Mouse (Mus musculus): ENCODE results near the gene Olfr1132. TPM values are rescaled to one million over a fixed set of nuclear protein-coding genes. Genes with fewer than 3 reads are reported as not detected.
"Not testable (repeated sequence)": the region's sequence is repeated elsewhere in the genome, so short reads cannot be mapped to it uniquely, and the experiment has no call there.

The Olfr1132 gene
- not detected for total RNA-seq (2021)

- no peak for DNase-seq
These were observed at the start of gene Olfr1132 for GRCm38 (mm10) chr2:87637435-87637834. Gene Olfr1132, minus strand, starts transcription at chr2:87637535.

- no peak for DNase-seq
These were observed 36.2 kb upstream of the Olfr1132 start, which contains the start of gene Olfr1135 for GRCm38 (mm10) chr2:87673564-87673963. Gene Olfr1135, minus strand, starts transcription at chr2:87673664.

- DNase-seq: no peak
These were observed 21.0 kb upstream of the Olfr1132 start, which contains the start of gene Olfr1134 for GRCm38 (mm10) chr2:87658360-87658759. Gene Olfr1134, minus strand, starts transcription at chr2:87658460.

- no peak for DNase-seq
These were observed 9.9 kb upstream of the Olfr1132 start, which contains the start of gene Olfr1133 for GRCm38 (mm10) chr2:87647274-87647673. Gene Olfr1133, minus strand, starts transcription at chr2:87647374.

- no peak for DNase-seq
These were observed 5.1 kb upstream of the Olfr1132 start for GRCm38 (mm10) chr2:87642441-87642840.

GRCm38 (mm10) chr2:87626804-87627203 lies 10.5 kb downstream of the Olfr1132 start, which contains the start of gene Olfr1131:
Gene Olfr1131, plus strand, starts transcription at chr2:87627104.
- DNase-seq: no peak

- DNase-seq: not testable (repeated sequence)
These were observed 31.4 kb downstream of the Olfr1132 start, which contains the start of gene Olfr1130 for GRCm38 (mm10) chr2:87605912-87606311. Gene Olfr1130, plus strand, starts transcription at chr2:87606212.

Other genes starting within 250 kb of the Olfr1132 start
- gene Olfr1123, start 220.9 kb downstream of the Olfr1132 start, total RNA-seq (2021): not detected
- not detected for gene Olfr1124, start 207.3 kb downstream of the Olfr1132 start, total RNA-seq (2021)
- not detected for gene Olfr1126, start 183.6 kb downstream of the Olfr1132 start, total RNA-seq (2021)
- not detected for gene Pramel7, start 140.4 kb downstream of the Olfr1132 start, total RNA-seq (2021)
- not detected for gene Pramel6, start 131.0 kb downstream of the Olfr1132 start, total RNA-seq (2021)
- not detected for gene Olfr153, start 105.7 kb downstream of the Olfr1132 start, total RNA-seq (2021)
- gene Olfr1128, start 92.0 kb downstream of the Olfr1132 start, total RNA-seq (2021): not detected
- gene Olfr1129, start 63.6 kb downstream of the Olfr1132 start, total RNA-seq (2021): not detected
- gene Olfr1130, start 31.3 kb downstream of the Olfr1132 start, total RNA-seq (2021): not detected
- not detected for gene Olfr1131, start 10.4 kb downstream of the Olfr1132 start, total RNA-seq (2021)
- gene Olfr1133, start 9.8 kb upstream of the Olfr1132 start, total RNA-seq (2021): not detected
- gene Olfr1134, start 20.9 kb upstream of the Olfr1132 start, total RNA-seq (2021): not detected
- gene Olfr1135, start 36.1 kb upstream of the Olfr1132 start, total RNA-seq (2021): not detected
- gene Olfr1136, start 56.4 kb upstream of the Olfr1132 start, total RNA-seq (2021): not detected
- gene Olfr1137, start 75.6 kb upstream of the Olfr1132 start, total RNA-seq (2021): not detected
- gene Olfr1138, start 102.4 kb upstream of the Olfr1132 start, total RNA-seq (2021): not detected
- not detected for gene Olfr1140, start 106.2 kb upstream of the Olfr1132 start, total RNA-seq (2021)
- not detected for gene Olfr1141, start 116.5 kb upstream of the Olfr1132 start, total RNA-seq (2021)
- not detected for gene Olfr152, start 141.9 kb upstream of the Olfr1132 start, total RNA-seq (2021)
- gene Olfr1143, start 163.1 kb upstream of the Olfr1132 start, total RNA-seq (2021): not detected
- gene Olfr1145, start 172.3 kb upstream of the Olfr1132 start, total RNA-seq (2021): not detected
- not detected for gene Olfr1148, start 193.0 kb upstream of the Olfr1132 start, total RNA-seq (2021)
- not detected for gene Olfr1150-ps1, start 206.5 kb upstream of the Olfr1132 start, total RNA-seq (2021)
- not detected for gene Olfr1151, start 218.3 kb upstream of the Olfr1132 start, total RNA-seq (2021)
- not detected for gene Olfr1152, start 229.0 kb upstream of the Olfr1132 start, total RNA-seq (2021)